Mouse (Mus musculus) lung, postnatal 0 days (tissue): Measurements from ENCODE around the gene Opcml.

Experiments
- CTCF ChIP-seq: IDR thresholded peaks from 2 replicates; pipeline ENCODE4 v1.5.1; 2016; ENCODE audit warnings: antibody characterized with exemption, mild to moderate bottlenecking
- EP300 ChIP-seq: IDR thresholded peaks from 2 replicates; pipeline ENCODE4 v1.6.1; 2016; ENCODE audit warnings: antibody characterized with exemption, mild to moderate bottlenecking, control low read depth

- no peak for TF ChIP-seq CTCF
- no peak for TF ChIP-seq EP300
Observed at GRCm38 (mm10) chr9:28091395-28091794, 300.8 kb downstream of the Opcml start.
